Mouse (Mus musculus) liver, adult 2 months (tissue): ENCODE data around the gene Srsf2.

Experiments
- CTCF ChIP-seq: fragments of 200-500 bp; IDR thresholded peaks from 2 replicates; pipeline ENCODE4 v1.5.1; 2011; ENCODE audit warnings: low read depth, low read length, control low read depth
- POLR2A ChIP-seq: fragments of 200-500 bp; IDR thresholded peaks from 2 replicates; pipeline ENCODE4 v1.6.1; 2011; ENCODE audit warnings: low read length, control low read depth; ENCODE audit not compliant: insufficient read depth; ENCODE audit errors: extremely low read depth

- TF ChIP-seq CTCF, result no peak
- no peak for TF ChIP-seq POLR2A
These were observed 51.8 kb downstream of the Srsf2 start for GRCm38 (mm10) chr11:116801106-116801505.
